Comparison of ENCODE assay signal across 9 mouse cellular contexts in the genomic region with DNA sequence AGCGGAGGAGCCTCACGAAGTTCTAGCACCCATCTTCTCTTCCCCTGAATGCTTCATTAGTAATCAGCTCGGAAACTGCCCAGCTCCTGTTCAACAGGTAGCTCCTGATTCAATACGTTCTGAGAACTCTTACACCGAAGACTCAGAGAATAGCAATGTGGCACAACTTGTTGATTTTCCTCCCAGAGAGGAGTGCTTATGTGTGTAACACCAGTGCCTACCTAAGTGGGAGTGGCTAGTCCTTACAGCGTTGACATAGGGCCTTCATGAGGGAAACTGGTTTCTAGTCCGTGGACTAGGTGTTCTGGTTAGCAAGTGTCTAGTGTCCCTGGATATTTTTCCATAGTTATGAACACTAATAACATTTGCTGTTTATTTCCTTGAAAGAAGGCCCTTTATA. TPM values are rescaled to one million over a fixed set of nuclear protein-coding genes. Genes with fewer than 3 reads are reported as not detected.
A peak's percentile ranks its signal among the peaks of the same experiment; 100 is the strongest.
DNase-seq lines count a peak whose midpoint lies in the region; ATAC-seq and TF ChIP-seq lines count a peak whose summit lies in the region.
"Had no signal": no experiment of that assay in that cellular context is flagged by ENCODE, and none has a peak within 500 bp of the region (broad histone marks: within the 10 kb centered on the region; RNA-seq: fewer than 3 reads in every experiment).

No protein-coding gene starts in this region.

- H3K4me3 ChIP-seq in forebrain, embryonic 15.5 days, result 0 out of 2 replicates have a peak overlapping the region, but pooled peaks have one; percentile 5
- no peak overlapping the region for H3K4me3 ChIP-seq in forebrain, embryonic 10.5 days
- peak overlapping the region; percentile 13; the same call in 1 of the 2 replicates for H3K4me3 ChIP-seq in heart, embryonic 16.5 days (ENCODE audit: low read length)
- H3K4me3 ChIP-seq in liver, postnatal 0 days (ENCODE audit: low read depth, low read length), result 0 out of 2 replicates have a peak overlapping the region, but pooled peaks have one; percentile 80

- no peak for DNase-seq in forebrain, embryonic 10.5 days (ENCODE audit: extremely low spot score, low spot score)
- DNase-seq in MN1 (ENCODE audit: low spot score), result peak; percentile 25
- no peak for DNase-seq in liver, postnatal 0 days
- no peak for DNase-seq in thymus, postnatal 36 days
- no peak for DNase-seq in right cerebral cortex, postnatal 14 days

- H3K4me2 ChIP-seq in forebrain, embryonic 15.5 days (replicated peaks), result peak overlapping the region; percentile 84
- H3K4me2 ChIP-seq in heart, embryonic 16.5 days (ENCODE audit: low read depth, low read length), result peak overlapping the region; percentile 88
- peak overlapping the region; percentile 96 for H3K4me2 ChIP-seq in liver, postnatal 0 days (ENCODE audit: low read depth, low read length)

- H3K36me3 ChIP-seq in forebrain, embryonic 15.5 days, result no peaks in the 10 kb centered on the region
- H3K36me3 ChIP-seq in forebrain, embryonic 10.5 days (replicated peaks), result no peaks in the 10 kb centered on the region
- no peaks in the 10 kb centered on the region for H3K36me3 ChIP-seq in heart, embryonic 16.5 days (ENCODE audit: control insufficient read depth, insufficient read depth)
- H3K36me3 ChIP-seq in liver, postnatal 0 days (replicated peaks; ENCODE audit: insufficient read depth, low read length), result no peaks in the 10 kb centered on the region

- TF ChIP-seq EP300 in liver, postnatal 0 days (IDR thresholded peaks at IDR 0.05; ENCODE audit: low read depth), result no peak

- no peak for TF ChIP-seq CTCF in liver, postnatal 0 days (IDR thresholded peaks at IDR 0.05; ENCODE audit: low read depth)

- H3K4me1 ChIP-seq in forebrain, embryonic 15.5 days, result peaks cover 34% of the 10 kb centered on the region
- peaks cover 35% of the 10 kb centered on the region for H3K4me1 ChIP-seq in forebrain, embryonic 10.5 days
- peaks cover 20% of the 10 kb centered on the region for H3K4me1 ChIP-seq in heart, embryonic 16.5 days (ENCODE audit: control insufficient read depth, insufficient read depth, low read length)
- H3K4me1 ChIP-seq in liver, postnatal 0 days (ENCODE audit: insufficient read depth), result peaks cover 18% of the 10 kb centered on the region

- H3K9me3 ChIP-seq in forebrain, embryonic 15.5 days, result no peaks in the 10 kb centered on the region
- H3K9me3 ChIP-seq in forebrain, embryonic 10.5 days, result no peaks in the 10 kb centered on the region
- no peaks in the 10 kb centered on the region for H3K9me3 ChIP-seq in heart, embryonic 16.5 days (replicated peaks; ENCODE audit: control insufficient read depth, low read length)
- no peaks in the 10 kb centered on the region for H3K9me3 ChIP-seq in liver, postnatal 0 days (ENCODE audit: low read length)

- ATAC-seq in forebrain, embryonic 15.5 days (replicated peaks), result no peak
- ATAC-seq in heart, embryonic 16.5 days (replicated peaks; ENCODE audit: extremely low read depth, insufficient read depth, low FRiP score), result no peak
- ATAC-seq in liver, postnatal 0 days, result peak; percentile 41
- no peak for ATAC-seq in erythroid progenitor cell, adult 5-6 weeks (replicated peaks; ENCODE audit: low FRiP score, poor library complexity, severe bottlenecking)

- no peak overlapping the region for H3K9ac ChIP-seq in forebrain, embryonic 15.5 days (replicated peaks)
- H3K9ac ChIP-seq in heart, embryonic 16.5 days (ENCODE audit: low read length), result peak overlapping the region; percentile 96; the same call in 1 of the 2 replicates
- no peak overlapping the region for H3K9ac ChIP-seq in liver, postnatal 0 days (replicated peaks)
- H3K9ac ChIP-seq: liver, embryonic 14.5 days had no signal

- 46% methylated on average over 7 of the region's 7 CpGs for WGBS in forebrain, embryonic 15.5 days
- 66% methylated on average over 7 of the region's 7 CpGs for WGBS in forebrain, embryonic 10.5 days
- 34% methylated on average over 7 of the region's 7 CpGs for WGBS in heart, embryonic 16.5 days
- WGBS in liver, postnatal 0 days (ENCODE audit: insufficient replicate concordance), result 52% methylated on average over 7 of the region's 7 CpGs

- no peaks in the 10 kb centered on the region for H3K27me3 ChIP-seq in forebrain, embryonic 15.5 days
- H3K27me3 ChIP-seq in forebrain, embryonic 10.5 days (ENCODE audit: poor library complexity, severe bottlenecking), result no peaks in the 10 kb centered on the region
- no peaks in the 10 kb centered on the region for H3K27me3 ChIP-seq in heart, embryonic 16.5 days (ENCODE audit: control insufficient read depth, insufficient read depth, low read length)
- H3K27me3 ChIP-seq in liver, postnatal 0 days (ENCODE audit: insufficient read depth, low read length), result no peaks in the 10 kb centered on the region

- H3K27ac ChIP-seq in forebrain, embryonic 15.5 days (replicated peaks), result no peak overlapping the region
- no peak overlapping the region for H3K27ac ChIP-seq in forebrain, embryonic 10.5 days
- no peak overlapping the region for H3K27ac ChIP-seq in heart, embryonic 16.5 days (ENCODE audit: low read length)
- H3K27ac ChIP-seq in liver, postnatal 0 days (ENCODE audit: low read depth), result peak overlapping the region; percentile 99
- H3K27ac ChIP-seq: liver, embryonic 14.5 days had no signal

RNA-seq across cellular contexts. Expression of a gene that starts 33.4 kb away (rescaled TPM):
- 32.3 and 37.2 TPM in 2 replicates for polyA plus RNA-seq in forebrain, embryonic 15.5 days (2015; fragmentation: Nextera tagmentation; extraction: Ambion mirVana)
- 43.8 and 46.3 TPM in 2 replicates for polyA plus RNA-seq in forebrain, embryonic 10.5 days (2016; fragmentation: Nextera tagmentation; extraction: Ambion mirVana)
- polyA plus RNA-seq in heart, embryonic 16.5 days (2015; fragmentation: Nextera tagmentation; extraction: Ambion mirVana), result 43.0 and 63.6 TPM in 2 replicates
- 74.3 and 75.2 TPM in 2 replicates for polyA plus RNA-seq in liver, postnatal 0 days (2015; fragmentation: Nextera tagmentation; extraction: Ambion mirVana)
- 89.4 and 98.9 TPM in 2 replicates for total RNA-seq in erythroid progenitor cell, adult 5-6 weeks (2015; ENCODE audit: low replicate concordance)
- 138 and 233 TPM in 2 replicates for total RNA-seq in erythroid progenitor cell, adult 5-6 weeks (2017; ENCODE audit: low replicate concordance)
